Mouse (Mus musculus): Measurements from ENCODE around the gene Tph1. TPM values are rescaled to one million over a fixed set of nuclear protein-coding genes. Genes with fewer than 3 reads are reported as not detected.
"Not testable (repeated sequence)": the region's sequence is repeated elsewhere in the genome, so short reads cannot be mapped to it uniquely, and the experiment has no call there.

Gene Tph1
- polyA plus RNA-seq, 1 experiment from 2014 or later: 0.29 TPM

- ATAC-seq (replicated peaks; ENCODE audit: insufficient number of reproducible peaks, low FRiP score, low TSS enrichment, low read depth) (no peak), DNase-seq (ENCODE audit: low spot score) (no peak)
- Histone ChIP-seq H3K9ac (replicated peaks; ENCODE audit: low read length) (no peak overlapping the region), H3K9me3 (replicated peaks; ENCODE audit: control insufficient read depth, low read length) (no peaks in the 10 kb centered on the region), H3K4me1 (ENCODE audit: control insufficient read depth, insufficient read depth, low read length) (no peaks in the 10 kb centered on the region; the same call in 1 of the 2 replicates), H3K36me3 (replicated peaks; ENCODE audit: control insufficient read depth, insufficient read depth, low read depth, low read length) (no peaks in the 10 kb centered on the region), H3K4me3 (ENCODE audit: low read depth, low read length) (no peak overlapping the region), H3K27ac (replicated peaks; ENCODE audit: low read depth, low read length) (no peak overlapping the region), H3K4me2 (ENCODE audit: low read depth, low read length) (no peak overlapping the region), H3K27me3 (ENCODE audit: control insufficient read depth, insufficient read depth, low read length) (no peaks in the 10 kb centered on the region)
- WGBS: 83% methylated on average over 8 of the region's 8 CpGs
These were observed 3.5 kb upstream of the Tph1 start for GRCm38 (mm10) chr7:46675886-46676285.

GRCm38 (mm10) chr7:46675061-46675460 is 2.7 kb upstream of the Tph1 start:
- WGBS: 91% methylated on average over 7 of the region's 7 CpGs
- no peaks in the 10 kb centered on the region for H3K27me3 ChIP-seq (ENCODE audit: control insufficient read depth, insufficient read depth, low read length)
- H3K4me1 ChIP-seq (ENCODE audit: control insufficient read depth, insufficient read depth, low read length): no peaks in the 10 kb centered on the region; the same call in 1 of the 2 replicates
- DNase-seq (ENCODE audit: low spot score): no peak
- H3K9me3 ChIP-seq (replicated peaks; ENCODE audit: control insufficient read depth, low read length): no peaks in the 10 kb centered on the region
- no peak for ATAC-seq (replicated peaks; ENCODE audit: insufficient number of reproducible peaks, low FRiP score, low TSS enrichment, low read depth)
- H3K4me2 ChIP-seq (ENCODE audit: low read depth, low read length): no peak overlapping the region
- no peaks in the 10 kb centered on the region for H3K36me3 ChIP-seq (replicated peaks; ENCODE audit: control insufficient read depth, insufficient read depth, low read depth, low read length)
- H3K9ac ChIP-seq (replicated peaks; ENCODE audit: low read length): no peak overlapping the region
- no peak overlapping the region for H3K4me3 ChIP-seq (ENCODE audit: low read depth, low read length)
- no peak overlapping the region for H3K27ac ChIP-seq (replicated peaks; ENCODE audit: low read depth, low read length)

- WGBS: 1% methylated on average over 21 of the region's 21 CpGs
- H3K4me1 ChIP-seq (ENCODE audit: control insufficient read depth, insufficient read depth, low read length): no peaks in the 10 kb centered on the region; the same call in 1 of the 2 replicates
- no peak overlapping the region for H3K9ac ChIP-seq (replicated peaks; ENCODE audit: low read length)
- ATAC-seq (replicated peaks; ENCODE audit: insufficient number of reproducible peaks, low FRiP score, low TSS enrichment, low read depth) (no peak; the same call in 1 of the 2 replicates), DNase-seq (ENCODE audit: low spot score) (peak; percentile 55)
- no peaks in the 10 kb centered on the region for H3K36me3 ChIP-seq (replicated peaks; ENCODE audit: control insufficient read depth, insufficient read depth, low read depth, low read length)
- H3K9me3 ChIP-seq (replicated peaks; ENCODE audit: control insufficient read depth, low read length): no peaks in the 10 kb centered on the region
- no peaks in the 10 kb centered on the region for H3K27me3 ChIP-seq (ENCODE audit: control insufficient read depth, insufficient read depth, low read length)
- H3K4me2 ChIP-seq (ENCODE audit: low read depth, low read length): peak overlapping the region; percentile 39
- H3K4me3 ChIP-seq (ENCODE audit: low read depth, low read length): no peak overlapping the region
- H3K27ac ChIP-seq (replicated peaks; ENCODE audit: low read depth, low read length): no peak overlapping the region
These were observed 5.1 kb downstream of the Tph1 start for GRCm38 (mm10) chr7:46667256-46667655.

GRCm38 (mm10) chr7:46665236-46665635 is 7.1 kb downstream of the Tph1 start:
- Histone ChIP-seq H3K4me1 (ENCODE audit: control insufficient read depth, insufficient read depth, low read length) (no peaks in the 10 kb centered on the region), H3K36me3 (replicated peaks; ENCODE audit: control insufficient read depth, insufficient read depth, low read depth, low read length) (no peaks in the 10 kb centered on the region), H3K4me3 (ENCODE audit: low read depth, low read length) (no peak overlapping the region), H3K4me2 (ENCODE audit: low read depth, low read length) (no peak overlapping the region), H3K27ac (replicated peaks; ENCODE audit: low read depth, low read length) (no peak overlapping the region), H3K27me3 (ENCODE audit: control insufficient read depth, insufficient read depth, low read length) (no peaks in the 10 kb centered on the region), H3K9ac (replicated peaks; ENCODE audit: low read length) (no peak overlapping the region), H3K9me3 (replicated peaks; ENCODE audit: control insufficient read depth, low read length) (no peaks in the 10 kb centered on the region)
- ATAC-seq (replicated peaks; ENCODE audit: insufficient number of reproducible peaks, low FRiP score, low TSS enrichment, low read depth): no peak
- DNase-seq (ENCODE audit: low spot score): peak; percentile 59
- 37% methylated on average over 9 of the region's 9 CpGs for WGBS

- H3K9me3 ChIP-seq (replicated peaks; ENCODE audit: control insufficient read depth, low read length): no peaks in the 10 kb centered on the region
- H3K4me3 ChIP-seq (ENCODE audit: low read depth, low read length): no peak overlapping the region
- H3K36me3 ChIP-seq (replicated peaks; ENCODE audit: control insufficient read depth, insufficient read depth, low read depth, low read length): no peaks in the 10 kb centered on the region
- WGBS: 41% methylated on average over 18 of the region's 18 CpGs
- no peak for DNase-seq (ENCODE audit: low spot score)
- no peak overlapping the region for H3K27ac ChIP-seq (replicated peaks; ENCODE audit: low read depth, low read length)
- no peaks in the 10 kb centered on the region for H3K27me3 ChIP-seq (ENCODE audit: control insufficient read depth, insufficient read depth, low read length)
- ATAC-seq (replicated peaks; ENCODE audit: insufficient number of reproducible peaks, low FRiP score, low TSS enrichment, low read depth): no peak
- no peak overlapping the region for H3K9ac ChIP-seq (replicated peaks; ENCODE audit: low read length)
- no peak overlapping the region for H3K4me2 ChIP-seq (ENCODE audit: low read depth, low read length)
- no peaks in the 10 kb centered on the region for H3K4me1 ChIP-seq (ENCODE audit: control insufficient read depth, insufficient read depth, low read length)
These were observed 10.7 kb downstream of the Tph1 start for GRCm38 (mm10) chr7:46661591-46662090.

- H3K4me1 ChIP-seq (ENCODE audit: control insufficient read depth, insufficient read depth, low read length): no peaks in the 10 kb centered on the region
- no peak overlapping the region for H3K27ac ChIP-seq (replicated peaks; ENCODE audit: low read depth, low read length)
- no peak for DNase-seq (ENCODE audit: low spot score)
- no peaks in the 10 kb centered on the region for H3K27me3 ChIP-seq (ENCODE audit: control insufficient read depth, insufficient read depth, low read length)
- 67% methylated on average over 2 of the region's 2 CpGs for WGBS
- no peak overlapping the region for H3K4me2 ChIP-seq (ENCODE audit: low read depth, low read length)
- H3K36me3 ChIP-seq (replicated peaks; ENCODE audit: control insufficient read depth, insufficient read depth, low read depth, low read length): no peaks in the 10 kb centered on the region
- H3K4me3 ChIP-seq (ENCODE audit: low read depth, low read length): no peak overlapping the region
- H3K9ac ChIP-seq (replicated peaks; ENCODE audit: low read length): no peak overlapping the region
- no peaks in the 10 kb centered on the region for H3K9me3 ChIP-seq (replicated peaks; ENCODE audit: control insufficient read depth, low read length)
- ATAC-seq (replicated peaks; ENCODE audit: insufficient number of reproducible peaks, low FRiP score, low TSS enrichment, low read depth): no peak
These were observed 20.1 kb downstream of the Tph1 start for GRCm38 (mm10) chr7:46652279-46652678.

- not testable (repeated sequence) for ATAC-seq (replicated peaks; ENCODE audit: insufficient number of reproducible peaks, low FRiP score, low TSS enrichment, low read depth); H3K36me3 ChIP-seq (replicated peaks; ENCODE audit: control insufficient read depth, insufficient read depth, low read depth, low read length); H3K9ac ChIP-seq (replicated peaks; ENCODE audit: low read length); H3K4me1 ChIP-seq (ENCODE audit: control insufficient read depth, insufficient read depth, low read length); H3K4me3 ChIP-seq (ENCODE audit: low read depth, low read length); H3K27ac ChIP-seq (replicated peaks; ENCODE audit: low read depth, low read length); H3K27me3 ChIP-seq (ENCODE audit: control insufficient read depth, insufficient read depth, low read length); H3K9me3 ChIP-seq (replicated peaks; ENCODE audit: control insufficient read depth, low read length); H3K4me2 ChIP-seq (ENCODE audit: low read depth, low read length)
- WGBS: 50% methylated on average over 5 of the region's 5 CpGs
- DNase-seq (ENCODE audit: low spot score): peak; percentile 64
These were observed 22.1 kb downstream of the Tph1 start for GRCm38 (mm10) chr7:46650231-46650630.

GRCm38 (mm10) chr7:46648431-46649140 is 23.8 kb downstream of the Tph1 start:
- Histone ChIP-seq H3K9me3 (replicated peaks; ENCODE audit: control insufficient read depth, low read length) (no peaks in the 10 kb centered on the region), H3K4me2 (ENCODE audit: low read depth, low read length) (no peak overlapping the region), H3K9ac (replicated peaks; ENCODE audit: low read length) (no peak overlapping the region), H3K4me1 (ENCODE audit: control insufficient read depth, insufficient read depth, low read length) (no peaks in the 10 kb centered on the region), H3K27me3 (ENCODE audit: control insufficient read depth, insufficient read depth, low read length) (no peaks in the 10 kb centered on the region), H3K36me3 (replicated peaks; ENCODE audit: control insufficient read depth, insufficient read depth, low read depth, low read length) (no peaks in the 10 kb centered on the region), H3K4me3 (ENCODE audit: low read depth, low read length) (no peak overlapping the region), H3K27ac (replicated peaks; ENCODE audit: low read depth, low read length) (no peak overlapping the region)
- no peak for DNase-seq (ENCODE audit: low spot score)
- 67% methylated on average over 4 of the region's 4 CpGs for WGBS
- no peak for ATAC-seq (replicated peaks; ENCODE audit: insufficient number of reproducible peaks, low FRiP score, low TSS enrichment, low read depth)
